Mouse (Mus musculus) kidney, adult 2 months (tissue): ENCODE results near the gene Sorcs2. TPM values are rescaled to one million over a fixed set of nuclear protein-coding genes. Genes with fewer than 3 reads are reported as not detected.

ENCODE experiments used
- DNase-seq: peaks from one replicate; pipeline ENCODE4 v3.0.0; 2021
- H3K27ac ChIP-seq: fragments of 200-500 bp; 2 replicates; pipeline ENCODE4 v1.5.1; 2012; ENCODE audit warnings: low read depth, low read length, control low read depth, inconsistent platforms; ENCODE audit not compliant: insufficient read depth
- H3K27me3 ChIP-seq: fragments of 200-500 bp; replicated peaks from 2 replicates; pipeline ENCODE4 v1.6.1; 2012; ENCODE audit warnings: mild to moderate bottlenecking, moderate library complexity, low read length, inconsistent platforms; ENCODE audit not compliant: control insufficient read depth, insufficient read depth
- H3K36me3 ChIP-seq: fragments of 200-500 bp; 2 replicates; pipeline ENCODE4 v1.6.1; 2012; ENCODE audit warnings: mild to moderate bottlenecking, moderate library complexity, low read length, inconsistent platforms; ENCODE audit not compliant: control insufficient read depth, insufficient read depth
- H3K4me1 ChIP-seq: fragments of 200-500 bp; 2 replicates; pipeline ENCODE4 v1.6.1; 2011; ENCODE audit warnings: low read length; ENCODE audit not compliant: control insufficient read depth, insufficient read depth
- H3K4me3 ChIP-seq: fragments of 200-500 bp; 2 replicates; pipeline ENCODE4 v1.5.1; 2011; ENCODE audit warnings: mild to moderate bottlenecking, low read depth, low read length, control low read depth; ENCODE audit not compliant: insufficient read depth
- CTCF ChIP-seq: fragments of 200-500 bp; conservative IDR thresholded peaks from 2 replicates; pipeline ENCODE4 v1.5.1; 2011; ENCODE audit warnings: low read depth, mild to moderate bottlenecking, control low read depth, low read length, moderate library complexity, mixed read lengths; ENCODE audit not compliant: insufficient read depth, insufficient read length
- POLR2A ChIP-seq: fragments of 200-500 bp; IDR thresholded peaks from one replicate; pipeline ENCODE4 v1.6.1; 2011; ENCODE audit warnings: low read depth, low read length, control low read depth
- WGBS: fragments of 180-500 bp; shearing (Covaris S2); methylation state at CpG from one replicate; pipeline ENCODE4 v1.1.7; 2018; 5-methylcytosine and 5-hydroxymethylcytosine counted together
- polyA plus RNA-seq: library from polyadenylated mRNA; depleted of rRNA; stranded (reverse); fragments of >200 nt; gene quantifications from 2 replicates; pipeline ENCODE4 v1.2.3, GENCODE M21; 2012; rRNA removed

The Sorcs2 gene
- polyA plus RNA-seq, 1 experiment = 1.9 TPM

GRCm38 (mm10) chr5:35975681-35976080 is 422.3 kb downstream of the Sorcs2 start:
- 13% methylated on average over 5 of the region's 5 CpGs for WGBS
- H3K4me1 ChIP-seq = no peaks in the 10 kb centered on the region; the same call in 1 of the 2 replicates
- no peak overlapping the region for H3K27ac ChIP-seq
- DNase-seq = peak; percentile 57
- no peaks in the 10 kb centered on the region for H3K36me3 ChIP-seq
- H3K27me3 ChIP-seq = no peaks in the 10 kb centered on the region
- TF ChIP-seq POLR2A = no peak
- peak; percentile 82 for TF ChIP-seq CTCF
- H3K4me3 ChIP-seq = no peak overlapping the region

GRCm38 (mm10) chr5:35974265-35974664 is 423.7 kb downstream of the Sorcs2 start:
- no peak for DNase-seq
- peak overlapping the region; percentile 17 for H3K27ac ChIP-seq
- TF ChIP-seq CTCF = no peak
- TF ChIP-seq POLR2A = no peak
- no peaks in the 10 kb centered on the region; the same call in 1 of the 2 replicates for H3K4me1 ChIP-seq
- no peak overlapping the region for H3K4me3 ChIP-seq
- 74% methylated on average over 15 of the region's 15 CpGs for WGBS
- no peaks in the 10 kb centered on the region for H3K27me3 ChIP-seq
- no peaks in the 10 kb centered on the region for H3K36me3 ChIP-seq

- H3K4me3 ChIP-seq = peak overlapping the region; percentile 11; the same call in 1 of the 2 replicates
- H3K36me3 ChIP-seq = no peaks in the 10 kb centered on the region
- no peak for TF ChIP-seq CTCF
- TF ChIP-seq POLR2A = no peak
- peak; percentile 84 for DNase-seq
- H3K27me3 ChIP-seq = no peaks in the 10 kb centered on the region
- 37% methylated on average over 12 of the region's 12 CpGs for WGBS
- peak overlapping the region; percentile 21 for H3K27ac ChIP-seq
- H3K4me1 ChIP-seq = no peaks in the 10 kb centered on the region; the same call in 1 of the 2 replicates
Observed at GRCm38 (mm10) chr5:35973800-35974199, 424.1 kb downstream of the Sorcs2 start.

GRCm38 (mm10) chr5:35972739-35973138 is 425.2 kb downstream of the Sorcs2 start:
- WGBS = 81% methylated on average over 7 of the region's 7 CpGs
- Histone ChIP-seq H3K4me3 (no peak overlapping the region), H3K27me3 (no peaks in the 10 kb centered on the region), H3K4me1 (no peaks in the 10 kb centered on the region; the same call in 1 of the 2 replicates), H3K36me3 (no peaks in the 10 kb centered on the region), H3K27ac (no peak overlapping the region)
- TF ChIP-seq CTCF = no peak
- no peak for DNase-seq

- Histone ChIP-seq H3K27ac (no peak overlapping the region), H3K36me3 (no peaks in the 10 kb centered on the region), H3K27me3 (no peaks in the 10 kb centered on the region), H3K4me3 (no peak overlapping the region), H3K4me1 (no peaks in the 10 kb centered on the region; the same call in 1 of the 2 replicates)
- TF ChIP-seq CTCF = peak; percentile 90
- TF ChIP-seq POLR2A = no peak
- peak; percentile 69 for DNase-seq
- 61% methylated on average over 10 of the region's 10 CpGs for whole genome bisulfite sequencing
Observed at GRCm38 (mm10) chr5:35971841-35972578, 425.9 kb downstream of the Sorcs2 start.

- Histone ChIP-seq H3K36me3 (no peaks in the 10 kb centered on the region), H3K4me3 (no peak overlapping the region), H3K27ac (no peak overlapping the region), H3K4me1 (no peaks in the 10 kb centered on the region; the same call in 1 of the 2 replicates), H3K27me3 (no peaks in the 10 kb centered on the region)
- TF ChIP-seq CTCF (no peak), POLR2A (no peak)
- 54% methylated on average over 12 of the region's 12 CpGs for WGBS
- no peak for DNase-seq
Observed at GRCm38 (mm10) chr5:35970380-35971105, 427.4 kb downstream of the Sorcs2 start.

DNA sequence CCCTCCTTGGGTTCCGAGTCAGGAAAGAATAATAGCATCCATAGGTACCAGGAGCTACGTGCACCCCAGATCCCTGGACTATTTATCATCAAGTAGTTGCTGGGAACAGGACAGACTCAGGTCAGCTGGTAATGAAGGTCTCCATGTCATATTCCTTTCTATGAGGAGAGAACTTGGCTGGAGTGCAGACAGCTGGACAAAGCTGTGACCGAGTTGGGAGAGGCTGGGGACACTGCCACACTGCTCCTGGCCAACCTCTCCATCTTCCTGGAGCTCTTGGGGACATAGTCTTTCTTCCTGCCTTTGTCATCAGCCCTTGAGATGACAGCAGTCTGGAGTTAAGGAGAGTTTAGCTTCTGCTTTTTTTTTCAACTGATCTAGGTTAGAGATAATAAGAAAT is 428.1 kb downstream of the Sorcs2 start:
- no peaks in the 10 kb centered on the region; the same call in 1 of the 2 replicates for H3K4me1 ChIP-seq
- H3K36me3 ChIP-seq = no peaks in the 10 kb centered on the region
- H3K27me3 ChIP-seq = no peaks in the 10 kb centered on the region
- DNase-seq = no peak
- no peak overlapping the region for H3K27ac ChIP-seq
- no peak for TF ChIP-seq POLR2A
- no peak for TF ChIP-seq CTCF
- no peak overlapping the region for H3K4me3 ChIP-seq
- 53% methylated on average over 3 of the region's 3 CpGs for WGBS

Other genes starting within 250 kb of the Sorcs2 start
- 0.05 TPM in 1 of 2 replicates, not detected in the other for gene Psapl1, start 194.1 kb downstream of the Sorcs2 start, polyA plus RNA-seq
- 30.5 and 38.4 TPM in 2 replicates for gene Grpel1, start 66.9 kb upstream of the Sorcs2 start, polyA plus RNA-seq
- 17.0 and 18.7 TPM in 2 replicates for gene Tada2b, start 86.1 kb upstream of the Sorcs2 start, polyA plus RNA-seq
- gene Ccdc96, start 86.4 kb upstream of the Sorcs2 start, polyA plus RNA-seq = 0.26 and 0.28 TPM in 2 replicates
- gene Tbc1d14, start 195.1 kb upstream of the Sorcs2 start, polyA plus RNA-seq = 45.2 and 50.0 TPM in 2 replicates